Mouse (Mus musculus) cerebellum, adult 8-10 months (tissue): ENCODE measurements around the gene Plxdc2.

ENCODE experiments used
- DNase-seq: peaks from one replicate; pipeline ENCODE4 v3.0.0; 2022

Gene Plxdc2

DNA sequence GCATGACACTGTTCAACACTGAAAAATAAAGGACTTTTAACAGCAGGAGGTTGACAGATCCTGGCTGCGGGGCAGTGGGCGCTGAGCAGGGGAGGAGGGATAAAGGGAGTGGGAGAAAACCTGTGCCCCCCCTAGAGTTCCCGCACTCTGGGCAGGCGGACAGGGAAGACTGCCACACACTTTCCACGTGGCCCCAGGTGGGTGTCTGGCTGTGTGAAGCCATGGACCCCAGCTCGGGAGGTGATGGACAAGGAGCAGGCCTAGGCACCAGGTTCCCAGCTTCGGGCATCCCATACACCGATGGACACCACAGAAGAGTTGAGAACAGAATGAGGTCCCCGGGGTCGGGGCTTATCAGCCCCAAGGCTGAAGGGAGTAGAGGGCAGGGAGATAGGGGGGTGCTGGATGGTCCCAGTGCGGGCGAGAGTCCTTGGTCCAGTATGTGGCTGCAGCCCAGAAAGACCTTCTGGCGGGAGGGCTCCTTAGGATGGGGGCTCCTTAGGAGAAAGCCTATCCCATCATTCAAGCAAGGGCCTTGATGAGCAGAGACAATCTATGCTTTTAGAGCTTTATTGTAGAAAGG, 215.2 kb downstream of the Plxdc2 start:
- no peak for DNase-seq

- no peak for DNase-seq
These were observed 220.5 kb downstream of the Plxdc2 start for GRCm38 (mm10) chr2:16576566-16576965.

GRCm38 (mm10) chr2:16578153-16578552, 222.0 kb downstream of the Plxdc2 start:
- DNase-seq: no peak

DNA sequence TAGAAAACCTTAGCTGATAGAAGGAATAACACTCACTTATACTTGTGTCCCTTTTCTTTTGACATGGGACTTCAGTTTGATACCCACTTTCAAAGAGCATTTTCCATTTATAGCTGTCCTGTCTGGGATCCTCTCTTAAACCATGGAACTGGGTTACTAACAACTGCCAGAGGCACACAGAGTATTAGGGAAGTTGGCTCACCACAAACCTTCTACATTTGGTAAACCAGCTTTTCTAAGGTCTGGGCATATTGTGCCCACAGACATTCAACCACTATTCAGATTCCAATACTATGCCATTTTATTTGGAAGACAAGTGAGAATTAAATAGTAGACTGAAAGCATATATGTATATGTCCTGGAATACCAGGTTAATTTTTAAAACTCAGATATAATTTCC, 232.4 kb downstream of the Plxdc2 start:
- no peak for DNase-seq

- no peak for DNase-seq
These were observed 239.3 kb downstream of the Plxdc2 start for GRCm38 (mm10) chr2:16595451-16595850.

DNA sequence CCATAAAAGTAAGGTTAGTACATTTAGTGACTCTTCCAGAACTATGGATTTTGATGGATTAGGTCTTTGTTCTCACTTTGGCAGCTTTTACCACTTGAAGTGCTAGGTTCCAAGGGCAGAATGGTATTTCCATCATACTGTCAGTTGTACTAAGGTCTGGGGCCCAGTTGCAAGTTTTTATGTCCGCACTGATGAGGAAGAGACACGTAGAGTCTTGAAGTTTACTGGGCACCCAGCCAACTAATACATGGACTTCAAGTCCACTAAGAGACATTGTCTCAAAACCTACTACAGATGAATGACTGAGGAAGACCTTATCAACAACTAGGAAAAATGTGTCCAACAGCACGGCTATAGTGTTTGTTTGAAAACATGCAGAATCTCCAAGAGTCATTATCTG, 242.1 kb downstream of the Plxdc2 start:
- no peak for DNase-seq

DNA sequence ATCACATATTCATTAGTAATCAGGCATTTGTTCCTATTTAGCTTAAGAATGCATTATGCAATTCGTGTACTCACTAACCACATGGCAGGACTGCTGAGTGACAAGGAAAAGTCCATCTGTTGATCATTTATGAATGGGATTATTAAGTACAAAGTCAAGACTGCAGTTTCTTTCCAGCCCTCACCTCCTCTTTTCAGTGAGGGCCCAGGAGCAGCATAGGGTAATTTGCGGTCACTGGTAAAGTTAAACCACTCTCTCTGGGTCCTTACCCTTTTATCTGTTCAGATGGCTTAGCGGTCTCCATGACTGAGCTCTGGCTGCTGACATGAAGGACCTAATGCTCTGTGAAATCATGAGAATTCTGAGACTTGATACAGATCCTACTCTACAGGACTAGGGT, 248.2 kb downstream of the Plxdc2 start:
- DNase-seq: no peak

DNA sequence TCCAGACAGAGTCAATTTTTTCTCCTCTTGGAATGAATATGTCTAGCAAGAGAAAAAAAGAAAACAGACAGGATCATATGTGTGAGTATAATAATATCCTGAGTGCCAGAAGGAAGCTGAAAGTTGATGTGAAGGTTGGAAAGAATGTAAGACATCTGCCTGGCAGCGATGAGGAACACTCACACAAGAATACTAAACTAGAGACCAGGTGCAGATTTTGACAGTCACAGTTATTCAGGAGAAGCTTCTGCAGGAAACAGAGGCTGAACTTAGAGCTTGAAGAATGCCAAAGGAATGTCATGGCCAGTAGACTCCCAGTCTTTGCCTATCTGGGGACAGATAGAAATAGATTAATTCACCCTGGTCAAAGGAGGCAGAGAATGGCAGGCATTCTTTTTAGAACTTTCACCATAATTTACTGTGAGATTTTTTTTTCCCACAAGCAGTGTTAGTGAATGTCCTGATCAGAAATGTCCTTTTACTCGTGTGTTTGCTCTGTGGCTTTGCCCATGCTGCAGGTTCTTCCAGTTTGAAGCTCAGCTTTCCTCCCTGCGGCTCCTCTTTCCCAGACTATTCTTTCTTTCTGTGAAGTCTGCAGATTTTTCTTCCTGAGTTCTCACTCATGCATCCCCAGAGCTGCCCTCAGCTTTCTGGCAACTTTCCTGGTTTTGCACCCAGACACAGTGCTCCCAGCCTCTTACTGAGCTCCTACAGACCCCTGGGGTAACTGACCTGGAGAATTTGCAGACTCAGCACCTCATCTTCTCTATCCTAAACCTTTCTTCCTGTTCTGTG, 251.9 kb downstream of the Plxdc2 start:
- no peak for DNase-seq

DNA sequence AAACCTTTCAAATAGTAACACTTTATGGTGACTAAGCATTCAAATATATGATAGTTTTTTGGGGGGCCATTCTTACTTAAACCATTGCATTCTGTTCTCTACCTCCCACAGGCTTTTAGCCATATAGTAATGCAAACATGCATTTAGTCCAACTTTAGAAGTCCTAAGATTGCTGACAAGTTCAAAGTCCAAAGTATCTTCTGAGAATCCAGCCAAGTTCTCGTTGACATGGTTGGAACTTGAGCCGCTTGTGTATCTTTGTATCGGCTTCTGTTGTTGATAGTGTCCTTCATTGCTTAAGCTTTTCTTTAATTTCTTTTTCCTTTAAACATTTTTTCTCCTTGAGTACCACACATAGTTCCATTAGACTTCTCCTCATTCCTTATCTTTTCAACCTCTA, 286.0 kb downstream of the Plxdc2 start:
- DNase-seq: no peak

GRCm38 (mm10) chr2:16651713-16652112, 295.6 kb downstream of the Plxdc2 start:
- no peak for DNase-seq

- DNase-seq: no peak
These were observed 308.4 kb downstream of the Plxdc2 start for GRCm38 (mm10) chr2:16664516-16664915.

DNA sequence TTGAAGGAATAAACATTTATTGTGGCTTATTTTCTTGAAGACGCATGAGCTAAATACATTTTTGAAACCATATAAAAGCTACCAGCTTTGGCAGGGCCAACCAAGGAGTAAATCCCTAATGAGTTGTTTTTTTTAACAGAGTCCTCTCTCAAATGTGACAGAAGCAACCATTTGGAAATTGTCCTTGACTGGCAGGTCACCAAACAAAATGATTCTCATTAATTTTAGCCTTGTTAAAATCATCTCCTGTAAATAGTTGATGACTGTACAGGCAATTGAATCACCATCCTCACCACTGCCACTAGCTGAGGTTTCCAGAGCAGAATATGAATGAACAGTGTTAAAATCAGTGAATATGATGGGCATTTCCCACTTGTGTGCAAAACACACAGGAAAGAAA, 312.3 kb downstream of the Plxdc2 start:
- DNase-seq: no peak

DNA sequence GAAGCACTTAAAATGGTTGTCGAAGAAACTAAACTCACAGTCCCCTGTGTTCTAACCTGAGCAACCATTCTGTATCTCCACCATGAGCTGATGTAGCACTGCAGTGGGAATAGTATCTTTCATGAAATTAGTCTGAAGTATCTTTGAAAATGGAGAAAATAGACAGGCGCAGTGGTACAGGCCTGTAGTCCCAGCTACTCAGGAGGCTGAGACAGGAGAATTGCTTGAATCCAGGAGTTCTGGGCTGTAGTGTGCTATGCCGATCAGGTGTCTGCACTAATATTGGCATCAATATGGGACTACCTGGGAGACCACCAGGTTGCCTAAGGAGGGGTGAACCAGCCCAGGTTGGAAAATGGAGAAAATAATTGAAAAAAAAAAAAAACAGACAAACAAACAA, 326.8 kb downstream of the Plxdc2 start:
- DNase-seq: no peak

DNA sequence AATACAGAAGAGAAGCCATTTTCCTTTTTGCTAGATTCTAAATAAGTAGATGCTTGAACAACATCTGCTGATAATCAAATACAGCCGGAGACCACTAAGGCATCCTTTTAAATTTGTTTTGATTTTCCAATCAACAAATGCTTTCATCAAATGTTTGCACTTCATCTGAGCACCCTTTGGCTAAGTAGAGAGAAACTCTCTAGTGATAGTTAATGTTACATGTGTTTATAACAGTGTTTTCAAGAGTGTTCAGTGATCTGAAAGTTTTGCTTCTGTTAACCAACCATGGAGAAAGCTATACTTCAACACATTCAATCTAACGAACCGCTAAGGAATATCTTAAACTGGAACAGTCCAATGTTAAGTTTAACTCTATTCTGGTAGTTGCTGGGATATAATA, 327.6 kb downstream of the Plxdc2 start:
- DNase-seq: no peak

- no peak for DNase-seq
These were observed 328.4 kb downstream of the Plxdc2 start for GRCm38 (mm10) chr2:16684529-16684928.

- no peak for DNase-seq
These were observed 340.3 kb downstream of the Plxdc2 start for GRCm38 (mm10) chr2:16696390-16696789.

DNA sequence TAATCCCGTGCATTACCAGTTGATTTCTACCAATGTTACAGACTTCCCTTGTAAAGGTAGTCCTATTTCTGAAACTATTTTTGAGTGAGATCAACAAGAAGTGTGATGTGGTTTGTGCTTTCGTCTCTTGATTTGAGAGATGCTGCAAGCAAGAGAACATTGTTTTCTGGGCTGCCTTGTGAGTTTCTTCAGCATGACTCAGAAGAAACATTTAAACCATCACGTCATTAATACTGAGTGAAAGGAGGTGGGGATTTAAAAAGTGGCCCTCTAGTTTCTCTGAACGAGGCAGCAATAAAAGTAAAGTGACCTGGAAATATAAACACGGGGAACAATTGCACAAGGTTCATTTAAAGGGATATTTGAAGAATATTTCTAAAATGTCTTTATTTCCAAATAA, 341.1 kb downstream of the Plxdc2 start:
- no peak for DNase-seq

- DNase-seq: no peak
These were observed 350.1 kb downstream of the Plxdc2 start for GRCm38 (mm10) chr2:16706227-16706626.

- no peak for DNase-seq
These were observed 353.8 kb downstream of the Plxdc2 start for GRCm38 (mm10) chr2:16709885-16710284.

- DNase-seq: no peak
These were observed 374.9 kb downstream of the Plxdc2 start for GRCm38 (mm10) chr2:16731033-16731432.

GRCm38 (mm10) chr2:16734381-16734780, 378.3 kb downstream of the Plxdc2 start:
- no peak for DNase-seq

DNA sequence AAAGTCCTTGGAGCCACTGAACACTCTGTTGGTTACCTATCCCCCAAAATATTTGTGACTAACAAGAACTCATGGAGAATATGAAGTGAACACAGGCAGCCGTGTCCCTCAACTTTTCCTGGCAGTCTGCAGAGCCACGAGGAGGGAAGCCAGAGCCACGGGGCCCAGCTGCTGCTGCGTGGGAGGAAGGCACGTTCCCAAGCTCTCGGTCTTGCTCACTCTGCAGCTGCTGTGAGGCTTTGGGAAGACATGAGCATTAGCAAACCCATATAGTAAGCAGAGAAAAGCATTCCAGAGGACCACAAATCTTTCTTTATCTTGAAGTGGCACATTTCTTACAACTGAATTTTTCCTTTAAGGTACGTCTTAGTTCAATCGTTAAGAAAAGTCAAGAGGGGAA, 382.1 kb downstream of the Plxdc2 start:
- no peak for DNase-seq

DNA sequence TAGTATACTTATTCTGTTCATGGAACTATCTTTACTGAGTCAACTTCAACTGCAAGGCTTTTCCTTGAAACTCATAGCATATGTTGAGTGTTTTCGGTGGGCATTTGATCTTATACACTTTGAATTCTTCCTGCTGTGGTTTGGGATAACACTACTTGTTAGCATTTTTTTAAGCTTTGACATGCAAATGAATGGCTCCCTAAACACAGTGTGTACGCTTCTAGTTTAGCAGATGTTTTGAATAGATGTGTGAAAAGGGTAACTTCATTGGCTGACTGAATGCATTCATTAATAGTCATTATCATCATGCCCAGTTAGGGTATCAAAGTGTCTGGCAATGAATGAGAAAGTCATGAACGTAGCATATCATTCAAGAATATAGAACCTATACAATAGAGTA, 385.7 kb downstream of the Plxdc2 start:
- DNase-seq: no peak

- DNase-seq: no peak
These were observed 387.5 kb downstream of the Plxdc2 start for GRCm38 (mm10) chr2:16743568-16743967.
